Mouse (Mus musculus): ENCODE measurements around the gene Ldb1. TPM values are rescaled to one million over a fixed set of nuclear protein-coding genes. Genes with fewer than 3 reads are reported as not detected.

The Ldb1 gene
- polyA plus RNA-seq, 1 experiment from 2014 or later: 50.6 TPM

DNA sequence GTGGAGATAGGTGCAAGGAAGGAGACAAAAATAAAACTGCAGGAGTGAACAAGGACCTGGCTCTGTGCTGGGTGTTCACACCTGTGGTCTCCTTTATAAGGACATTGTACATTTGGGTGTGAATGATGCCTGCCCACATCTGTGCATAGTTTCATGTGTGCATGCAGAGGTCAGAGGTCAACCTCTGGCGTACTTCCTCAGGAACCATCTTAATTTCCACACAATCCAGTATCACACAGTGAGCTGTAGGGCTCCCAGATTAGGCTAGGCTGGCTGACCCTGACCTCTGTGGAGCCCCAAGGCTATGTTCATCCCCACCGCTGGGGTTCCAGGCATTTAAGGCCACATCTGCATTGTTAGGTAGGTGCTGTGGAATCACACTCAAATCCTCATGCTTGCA, 2.4 kb upstream of the Ldb1 start:
- H3K9me3 ChIP-seq (ENCODE audit: control insufficient read depth, low read length): no peaks in the 10 kb centered on the region

DNA sequence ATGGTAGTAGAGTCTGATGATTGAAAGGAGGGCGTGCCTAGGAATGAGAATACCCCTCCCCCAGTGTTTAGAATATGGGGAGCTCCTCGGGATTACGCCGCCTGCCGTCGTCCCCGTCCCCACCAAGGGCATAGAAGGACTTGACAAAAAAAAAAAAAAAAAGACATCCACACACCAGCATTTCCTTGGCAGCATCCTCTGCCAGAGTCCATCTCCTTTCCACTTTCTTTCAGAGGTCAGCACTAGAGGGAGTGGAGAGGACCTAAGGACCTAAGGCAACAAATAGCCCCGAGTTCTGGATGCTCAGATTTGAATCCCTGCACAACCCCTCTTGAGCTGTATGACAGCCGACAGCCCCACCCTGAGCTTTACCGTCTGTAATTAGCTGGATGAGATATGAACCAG, 1.6 kb upstream of the Ldb1 start:
- WGBS: 2% methylated on average over 10 of the region's 10 CpGs

More for the DNA sequence above, 2.4 kb upstream of the Ldb1 start:
- 70% methylated on average over 2 of the region's 2 CpGs for WGBS
- Histone ChIP-seq H3K36me3 (ENCODE audit: control insufficient read depth, insufficient read depth, low read length) (no peaks in the 10 kb centered on the region), H3K4me3 (ENCODE audit: low read length) (no peak overlapping the region), H3K27ac (ENCODE audit: low read depth, low read length) (no peak overlapping the region), H3K4me1 (ENCODE audit: control insufficient read depth, insufficient read depth, low read depth, low read length) (peaks cover 28% of the 10 kb centered on the region), H3K9ac (ENCODE audit: low read depth, low read length) (no peak overlapping the region), H3K4me2 (ENCODE audit: low read length) (no peak overlapping the region), H3K27me3 (replicated peaks; ENCODE audit: control insufficient read depth, insufficient read depth, low read length) (no peaks in the 10 kb centered on the region)
- no peak for ATAC-seq

DNA sequence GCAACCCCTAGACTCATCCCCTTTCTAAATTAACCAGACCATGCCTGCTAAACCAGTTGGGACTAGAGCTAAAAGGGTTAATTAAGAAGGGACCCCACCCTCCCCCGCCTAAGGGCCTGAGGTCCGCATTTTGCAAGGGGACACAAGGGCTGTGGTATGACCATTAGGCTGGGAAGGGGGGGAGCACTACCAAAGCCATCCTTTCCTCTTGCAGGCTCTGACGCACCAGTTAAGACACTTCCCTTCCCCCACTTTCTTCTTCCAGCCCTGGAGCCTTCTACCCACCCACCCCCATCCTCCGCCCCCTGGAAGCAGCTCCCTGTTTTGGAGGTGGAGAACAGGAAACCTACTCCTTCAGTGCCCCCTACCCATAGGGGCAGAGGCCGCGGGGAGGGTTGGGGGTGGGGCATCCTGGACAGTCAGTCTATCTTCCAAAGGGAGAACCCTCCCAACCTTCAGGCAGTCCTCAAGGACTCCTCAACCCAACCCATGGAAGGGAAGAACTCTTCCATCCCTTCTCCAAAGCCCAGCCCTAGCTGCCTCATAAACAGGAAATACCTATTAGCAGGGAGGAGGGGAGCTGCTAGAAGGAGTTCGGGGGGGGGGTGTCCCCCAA, 790 bp upstream of the Ldb1 start:
- WGBS: 0% methylated on average over 7 of the region's 7 CpGs
- H3K9me3 ChIP-seq (ENCODE audit: control insufficient read depth, low read length): no peaks in the 10 kb centered on the region
- H3K4me1 ChIP-seq (ENCODE audit: control insufficient read depth, insufficient read depth, low read depth, low read length): peaks cover 44% of the 10 kb centered on the region
- H3K9ac ChIP-seq (ENCODE audit: low read depth, low read length): peak overlapping the region; percentile 99
- H3K4me2 ChIP-seq (ENCODE audit: low read length): peak overlapping the region; percentile 88
- H3K4me3 ChIP-seq (ENCODE audit: low read length): peak overlapping the region; percentile 97
- peak; percentile 53 for ATAC-seq
- no peaks in the 10 kb centered on the region for H3K36me3 ChIP-seq (ENCODE audit: control insufficient read depth, insufficient read depth, low read length)
- peak overlapping the region; percentile 91 for H3K27ac ChIP-seq (ENCODE audit: low read depth, low read length)
- H3K27me3 ChIP-seq (replicated peaks; ENCODE audit: control insufficient read depth, insufficient read depth, low read length): no peaks in the 10 kb centered on the region

More for the DNA sequence above, 1.6 kb upstream of the Ldb1 start:
- H3K9me3 ChIP-seq (ENCODE audit: control insufficient read depth, low read length): no peaks in the 10 kb centered on the region
- H3K4me2 ChIP-seq (ENCODE audit: low read length): peak overlapping the region; percentile 88
- ATAC-seq: no peak
- H3K27me3 ChIP-seq (replicated peaks; ENCODE audit: control insufficient read depth, insufficient read depth, low read length): no peaks in the 10 kb centered on the region
- peak overlapping the region; percentile 91 for H3K27ac ChIP-seq (ENCODE audit: low read depth, low read length)
- no peaks in the 10 kb centered on the region for H3K36me3 ChIP-seq (ENCODE audit: control insufficient read depth, insufficient read depth, low read length)
- H3K4me3 ChIP-seq (ENCODE audit: low read length): no peak overlapping the region
- H3K9ac ChIP-seq (ENCODE audit: low read depth, low read length): no peak overlapping the region; the same call in 1 of the 2 replicates
- peaks cover 36% of the 10 kb centered on the region for H3K4me1 ChIP-seq (ENCODE audit: control insufficient read depth, insufficient read depth, low read depth, low read length)

DNA sequence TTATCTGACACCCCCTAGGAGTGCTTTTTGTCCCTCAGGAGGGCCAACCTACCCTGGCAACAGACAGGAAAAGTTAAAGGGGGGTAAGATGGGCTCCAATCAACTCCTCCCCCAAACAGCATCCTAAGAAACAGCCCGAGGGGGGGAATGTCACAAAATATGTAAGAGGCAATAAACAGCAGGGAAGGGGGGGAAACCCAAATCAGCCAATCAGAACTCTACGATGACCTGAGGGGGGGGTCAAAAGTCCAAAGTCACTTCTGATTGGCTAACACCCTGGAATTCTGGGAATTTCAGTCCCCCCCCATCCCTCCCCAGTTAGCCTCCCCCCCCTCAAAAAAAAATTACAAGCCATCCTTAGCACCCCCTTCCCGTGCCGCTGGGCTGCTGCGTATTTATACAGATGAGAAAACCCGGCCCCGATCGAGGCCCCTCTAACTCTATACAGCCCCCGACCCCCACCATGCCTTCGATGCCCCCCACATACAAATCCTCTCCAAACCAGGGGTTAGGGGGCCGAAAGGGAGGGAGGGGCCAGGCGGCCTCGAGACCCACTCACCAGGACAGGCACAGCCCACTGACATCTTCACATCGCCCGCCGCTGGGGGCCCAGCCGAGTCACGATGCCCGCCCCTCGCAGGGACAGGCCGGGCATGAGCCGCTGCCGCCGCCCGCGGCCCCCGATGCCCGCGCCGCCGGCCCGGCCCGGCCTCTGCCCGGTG, 582 bp downstream of the Ldb1 start, which contains the start of gene Pprc1:
Pprc1 (plus strand) TSS at position 616 of the 722 bp plus-strand sequence.
- no peak for ATAC-seq
- WGBS: 0% methylated on average over 22 of the region's 34 CpGs
- H3K4me1 ChIP-seq (ENCODE audit: control insufficient read depth, insufficient read depth, low read depth, low read length): peaks cover 54% of the 10 kb centered on the region

DNA sequence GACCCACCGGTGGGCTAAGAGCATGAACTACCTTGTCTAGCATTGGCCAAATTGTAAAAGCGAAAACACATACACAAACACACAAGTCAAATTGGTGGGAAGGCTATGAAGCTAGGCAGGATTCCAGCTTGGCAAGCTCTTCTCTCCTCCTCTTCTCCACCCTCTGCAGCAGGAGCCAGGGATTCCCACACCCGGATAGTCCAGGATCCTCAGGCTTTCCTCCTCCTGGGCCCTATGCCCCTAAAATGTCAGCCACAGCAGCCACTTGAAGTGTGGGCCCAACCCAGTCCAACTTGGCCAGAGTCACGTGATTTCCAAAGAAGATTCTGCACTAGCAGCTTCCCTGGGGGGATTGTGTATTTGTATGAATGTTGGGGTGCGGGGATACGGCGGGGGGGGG, 1.6 kb downstream of the Ldb1 start:
- ATAC-seq: no peak
- peak overlapping the region; percentile 99; the same call in 1 of the 2 replicates for H3K9ac ChIP-seq (ENCODE audit: low read depth, low read length)
- peak overlapping the region; percentile 85 for H3K27ac ChIP-seq (ENCODE audit: low read depth, low read length)
- H3K4me2 ChIP-seq (ENCODE audit: low read length): peak overlapping the region; percentile 88
- no peaks in the 10 kb centered on the region for H3K9me3 ChIP-seq (ENCODE audit: control insufficient read depth, low read length)
- H3K36me3 ChIP-seq (ENCODE audit: control insufficient read depth, insufficient read depth, low read length): no peaks in the 10 kb centered on the region
- no peaks in the 10 kb centered on the region for H3K27me3 ChIP-seq (replicated peaks; ENCODE audit: control insufficient read depth, insufficient read depth, low read length)
- H3K4me1 ChIP-seq (ENCODE audit: control insufficient read depth, insufficient read depth, low read depth, low read length): peaks cover 56% of the 10 kb centered on the region
- WGBS: 48% methylated on average over 7 of the region's 7 CpGs
- H3K4me3 ChIP-seq (ENCODE audit: low read length): peak overlapping the region; percentile 97

More for the DNA sequence above, 582 bp downstream of the Ldb1 start, which contains the start of gene Pprc1:
- Histone ChIP-seq H3K9me3 (ENCODE audit: control insufficient read depth, low read length) (no peaks in the 10 kb centered on the region), H3K4me2 (ENCODE audit: low read length) (peak within 1 kb of the TSS; percentile 88), H3K4me3 (ENCODE audit: low read length) (peak within 1 kb of the TSS; percentile 97), H3K27me3 (replicated peaks; ENCODE audit: control insufficient read depth, insufficient read depth, low read length) (no peaks in the 10 kb centered on the region), H3K27ac (ENCODE audit: low read depth, low read length) (peak within 1 kb of the TSS; percentile 91), H3K36me3 (ENCODE audit: control insufficient read depth, insufficient read depth, low read length) (no peaks in the 10 kb centered on the region), H3K9ac (ENCODE audit: low read depth, low read length) (peak within 1 kb of the TSS; percentile 99)

DNA sequence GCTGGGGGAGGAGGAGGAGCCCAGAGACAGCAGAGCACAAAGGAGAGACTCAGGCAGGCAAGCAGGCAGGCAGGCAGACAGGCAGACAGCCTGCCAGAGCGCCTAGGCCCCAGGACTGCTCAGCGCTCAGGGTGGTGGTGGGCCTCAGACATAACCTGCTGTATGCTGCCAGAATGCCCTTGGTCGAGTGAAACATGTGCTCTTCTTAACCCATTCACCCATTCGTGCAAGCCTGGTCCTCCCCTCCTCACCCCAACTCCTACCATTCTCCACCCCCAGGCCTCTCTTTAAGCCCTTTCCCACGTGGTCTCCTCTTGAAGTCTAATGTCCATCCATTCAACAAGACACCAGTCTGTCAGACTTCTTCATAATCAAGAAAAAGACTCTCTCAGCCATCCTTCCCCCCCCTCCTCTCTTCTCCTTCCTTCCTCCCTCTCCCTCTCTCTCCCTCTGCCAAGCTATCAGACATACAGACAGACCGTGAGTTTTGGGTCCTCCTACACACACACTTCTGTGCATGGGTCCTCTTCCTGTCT, 2.5 kb downstream of the Ldb1 start:
- Histone ChIP-seq H3K4me1 (ENCODE audit: control insufficient read depth, insufficient read depth, low read depth, low read length) (peaks cover 65% of the 10 kb centered on the region), H3K27me3 (replicated peaks; ENCODE audit: control insufficient read depth, insufficient read depth, low read length) (no peaks in the 10 kb centered on the region), H3K4me2 (ENCODE audit: low read length) (peak overlapping the region; percentile 88), H3K9me3 (ENCODE audit: control insufficient read depth, low read length) (no peaks in the 10 kb centered on the region), H3K36me3 (ENCODE audit: control insufficient read depth, insufficient read depth, low read length) (no peaks in the 10 kb centered on the region), H3K4me3 (ENCODE audit: low read length) (peak overlapping the region; percentile 41), H3K9ac (ENCODE audit: low read depth, low read length) (peak overlapping the region; percentile 70), H3K27ac (ENCODE audit: low read depth, low read length) (peak overlapping the region; percentile 85)
- no peak for ATAC-seq
- 2% methylated on average over 6 of the region's 6 CpGs for WGBS

DNA sequence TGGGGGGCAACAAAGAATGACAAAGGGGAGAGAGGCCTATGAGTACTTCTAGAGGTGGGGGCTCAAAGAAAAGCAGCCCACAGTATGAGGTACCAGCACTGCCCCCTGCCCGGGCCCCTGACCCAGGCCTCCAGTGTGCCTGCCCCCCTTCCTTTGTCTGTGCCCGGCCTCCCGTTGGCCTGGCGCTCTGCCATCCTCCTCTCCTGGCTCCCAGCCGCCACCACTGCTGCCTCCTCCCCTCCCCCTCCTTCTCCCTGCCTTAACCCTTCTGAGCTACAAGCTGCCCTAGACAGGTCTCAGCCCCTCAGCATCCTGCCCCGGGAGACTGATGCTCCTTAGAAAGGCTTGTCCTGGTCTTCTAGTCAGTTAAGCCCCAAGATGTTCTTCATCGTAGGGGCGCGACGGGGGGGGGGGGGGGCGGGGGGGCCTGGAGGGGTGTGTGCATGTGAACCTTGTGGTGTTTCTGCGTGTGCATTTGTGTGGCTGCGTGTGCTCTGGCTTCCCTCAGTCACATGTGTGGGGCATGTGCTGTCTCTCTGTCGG, 3.0 kb downstream of the Ldb1 start:
- no peaks in the 10 kb centered on the region for H3K9me3 ChIP-seq (ENCODE audit: control insufficient read depth, low read length)
- 0% methylated on average over 11 of the region's 14 CpGs for WGBS
- 0 out of 2 replicates have a peak, but pooled peaks have one; percentile 12 for ATAC-seq
- peak overlapping the region; percentile 70 for H3K9ac ChIP-seq (ENCODE audit: low read depth, low read length)
- H3K4me1 ChIP-seq (ENCODE audit: control insufficient read depth, insufficient read depth, low read depth, low read length): peaks cover 70% of the 10 kb centered on the region
- no peaks in the 10 kb centered on the region for H3K27me3 ChIP-seq (replicated peaks; ENCODE audit: control insufficient read depth, insufficient read depth, low read length)
- peak overlapping the region; percentile 85 for H3K27ac ChIP-seq (ENCODE audit: low read depth, low read length)
- peak overlapping the region; percentile 41 for H3K4me3 ChIP-seq (ENCODE audit: low read length)
- peak overlapping the region; percentile 88 for H3K4me2 ChIP-seq (ENCODE audit: low read length)
- H3K36me3 ChIP-seq (ENCODE audit: control insufficient read depth, insufficient read depth, low read length): no peaks in the 10 kb centered on the region

DNA sequence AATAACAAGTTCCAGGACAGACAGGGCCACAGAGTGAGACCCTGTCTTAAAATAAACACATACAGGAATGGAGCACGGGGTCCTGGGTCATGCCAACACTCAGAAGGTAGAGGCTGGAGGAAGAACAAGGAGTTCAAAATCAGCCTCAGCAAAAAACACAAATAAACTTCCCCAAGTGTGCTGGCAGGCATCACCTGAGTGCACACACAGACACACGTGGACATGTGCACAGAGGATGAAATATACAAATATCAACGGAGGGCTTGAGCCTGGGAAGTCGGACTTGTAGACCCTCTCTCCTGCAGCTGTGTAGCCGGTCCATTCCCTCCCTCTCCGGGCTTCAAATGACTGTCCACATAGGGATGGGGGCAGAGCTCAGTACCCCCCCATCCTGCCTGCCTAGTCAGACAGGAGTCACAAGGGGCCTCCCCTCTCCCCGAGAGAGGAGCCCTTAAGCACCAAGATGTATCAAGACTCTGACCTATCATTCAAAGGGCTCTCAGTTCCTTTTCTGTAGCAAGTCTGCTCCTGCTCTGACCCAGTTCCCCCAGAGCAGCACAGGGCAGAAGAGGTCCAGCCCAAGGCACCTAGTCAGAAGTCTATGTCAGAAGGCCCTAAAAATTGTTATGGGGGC, 3.6 kb downstream of the Ldb1 start:
- H3K36me3 ChIP-seq (ENCODE audit: control insufficient read depth, insufficient read depth, low read length): no peaks in the 10 kb centered on the region
- WGBS: 13% methylated on average over 7 of the region's 7 CpGs
- H3K4me3 ChIP-seq (ENCODE audit: low read length): peak overlapping the region; percentile 41
- H3K9me3 ChIP-seq (ENCODE audit: control insufficient read depth, low read length): no peaks in the 10 kb centered on the region
- peak overlapping the region; percentile 88 for H3K4me2 ChIP-seq (ENCODE audit: low read length)
- H3K27me3 ChIP-seq (replicated peaks; ENCODE audit: control insufficient read depth, insufficient read depth, low read length): no peaks in the 10 kb centered on the region
- H3K4me1 ChIP-seq (ENCODE audit: control insufficient read depth, insufficient read depth, low read depth, low read length): peaks cover 71% of the 10 kb centered on the region
- ATAC-seq: no peak
- H3K27ac ChIP-seq (ENCODE audit: low read depth, low read length): peak overlapping the region; percentile 85
- H3K9ac ChIP-seq (ENCODE audit: low read depth, low read length): peak overlapping the region; percentile 70
